Mouse (Mus musculus) bone marrow macrophage, adult 2 months (primary cell): ENCODE measurements around the gene Gm20388.

Experiments used
- CTCF ChIP-seq: IDR thresholded peaks from 2 replicates; pipeline ENCODE4 v1.5.1; 2012; ENCODE audit warnings: low read depth, mild to moderate bottlenecking, low read length, moderate library complexity
- POLR2A ChIP-seq: IDR thresholded peaks from 2 replicates; pipeline ENCODE4 v1.6.1; 2012; ENCODE audit warnings: mild to moderate bottlenecking, low read depth, low read length, borderline replicate concordance

GRCm38 (mm10) chr8:121786542-121786941, 1875.9 kb downstream of the Gm20388 start:
- no peak for TF ChIP-seq POLR2A
- TF ChIP-seq CTCF, result no peak
